In the genomic region with DNA sequence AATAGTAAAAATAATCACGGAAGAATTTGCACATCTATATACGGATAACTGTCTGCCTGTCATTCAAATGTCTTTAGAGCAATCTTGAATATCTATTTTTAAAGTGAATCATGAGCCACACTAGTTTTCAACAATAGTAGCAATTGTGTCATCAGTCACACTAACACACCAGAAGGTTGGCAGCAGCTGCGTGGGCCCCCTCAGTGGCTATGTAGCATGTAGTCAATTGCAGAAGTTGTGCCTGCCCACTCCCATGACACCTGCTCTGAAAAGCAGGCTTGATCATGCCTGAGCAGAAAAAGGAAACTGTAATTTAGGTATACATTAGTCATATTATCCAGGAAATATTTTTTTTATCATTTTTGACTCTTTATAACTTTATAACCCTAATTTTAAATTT, we compare ENCODE assay signal across 12 mouse cellular contexts.
DNase-seq lines count a peak whose midpoint lies in the region; ATAC-seq lines count a peak whose summit lies in the region.
"Had no signal": no experiment of that assay in that cellular context is flagged by ENCODE, and none has a peak within 500 bp of the region (broad histone marks: within the 10 kb centered on the region; RNA-seq: fewer than 3 reads in every experiment).

No protein-coding gene starts in this region.

- no peak overlapping the region for H3K4me3 ChIP-seq in kidney, embryonic 15.5 days (replicated peaks)
- H3K4me3 ChIP-seq: neural tube, embryonic 15.5 days had no signal

- WGBS in kidney, embryonic 15.5 days = 81% methylated on average over 3 of the region's 3 CpGs

- H3K9ac ChIP-seq in kidney, embryonic 15.5 days = no peak overlapping the region
- H3K9ac ChIP-seq: neural tube, embryonic 15.5 days had no signal

- no peaks in the 10 kb centered on the region for H3K9me3 ChIP-seq in kidney, embryonic 15.5 days (replicated peaks)
- H3K9me3 ChIP-seq: neural tube, embryonic 15.5 days had no signal

- no peaks in the 10 kb centered on the region for H3K4me1 ChIP-seq in kidney, embryonic 15.5 days
- H3K4me1 ChIP-seq: neural tube, embryonic 15.5 days had no signal

- DNase-seq in left cerebral cortex, adult 18-20 months (ENCODE audit: low spot score in 2 of 2) = peak; percentile 26 to 51
- DNase-seq in left cerebral cortex, adult 11 months (ENCODE audit: low spot score) = no peak
- DNase-seq in frontal cortex, adult 2 months (ENCODE audit: extremely low spot score in 1 of 2, low spot score in 1 of 2) = peak; percentile 72 to 74
- peak; percentile 42 to 49 for DNase-seq in layer of hippocampus, postnatal 10 days (ENCODE audit: low spot score in 2 of 2)
- DNase-seq in right cerebral cortex, postnatal 25 days = peak; percentile 45
- no peak for DNase-seq in retina, postnatal 1 day
- DNase-seq: adrenal gland, postnatal 14 days; gastrocnemius, postnatal 25 days; lung, adult 18-20 months had no signal

- no peaks in the 10 kb centered on the region for H3K36me3 ChIP-seq in kidney, embryonic 15.5 days

- no peak for ATAC-seq in kidney, embryonic 15.5 days (replicated peaks; ENCODE audit: low FRiP score)

- no peak overlapping the region for H3K4me2 ChIP-seq in kidney, embryonic 15.5 days
- H3K4me2 ChIP-seq: neural tube, embryonic 15.5 days had no signal

- H3K27ac ChIP-seq in kidney, embryonic 15.5 days = no peak overlapping the region
- H3K27ac ChIP-seq: macrophage; neural tube, embryonic 15.5 days had no signal

- no peaks in the 10 kb centered on the region for H3K27me3 ChIP-seq in kidney, embryonic 15.5 days
- H3K27me3 ChIP-seq: neural tube, embryonic 15.5 days had no signal

Comparison
In these comparisons a context has a peak if more than half of its experiments do, and no peak if none do; other contexts are left out.
1. DNase-seq: peak in left cerebral cortex, adult 18-20 months (2 of 2), frontal cortex, adult 2 months (2 of 2), layer of hippocampus, postnatal 10 days (2 of 2) and right cerebral cortex, postnatal 25 days (single experiment); none in left cerebral cortex, adult 11 months (single experiment) and retina, postnatal 1 day (single experiment).